Mouse (Mus musculus) c-Kit-positive CD71-positive TER-119-positive erythroid progenitor cells, embryonic 14.5 days (primary cell): ENCODE results near the gene Pgk1.
"Not testable (repeated sequence)": the region's sequence is repeated elsewhere in the genome, so short reads cannot be mapped to it uniquely, and the experiment has no call there.

ENCODE experiments used
- DNase-seq: peaks from one replicate; pipeline ENCODE4 v3.0.0-alpha.2; 2013; ENCODE audit warnings: low spot score

Pgk1 gene

GRCm38 (mm10) chrX:106186713-106187649, at the start of gene Pgk1:
Gene Pgk1 (plus strand): TSS chrX:106187100.
- peak; percentile 85 for DNase-seq

DNA sequence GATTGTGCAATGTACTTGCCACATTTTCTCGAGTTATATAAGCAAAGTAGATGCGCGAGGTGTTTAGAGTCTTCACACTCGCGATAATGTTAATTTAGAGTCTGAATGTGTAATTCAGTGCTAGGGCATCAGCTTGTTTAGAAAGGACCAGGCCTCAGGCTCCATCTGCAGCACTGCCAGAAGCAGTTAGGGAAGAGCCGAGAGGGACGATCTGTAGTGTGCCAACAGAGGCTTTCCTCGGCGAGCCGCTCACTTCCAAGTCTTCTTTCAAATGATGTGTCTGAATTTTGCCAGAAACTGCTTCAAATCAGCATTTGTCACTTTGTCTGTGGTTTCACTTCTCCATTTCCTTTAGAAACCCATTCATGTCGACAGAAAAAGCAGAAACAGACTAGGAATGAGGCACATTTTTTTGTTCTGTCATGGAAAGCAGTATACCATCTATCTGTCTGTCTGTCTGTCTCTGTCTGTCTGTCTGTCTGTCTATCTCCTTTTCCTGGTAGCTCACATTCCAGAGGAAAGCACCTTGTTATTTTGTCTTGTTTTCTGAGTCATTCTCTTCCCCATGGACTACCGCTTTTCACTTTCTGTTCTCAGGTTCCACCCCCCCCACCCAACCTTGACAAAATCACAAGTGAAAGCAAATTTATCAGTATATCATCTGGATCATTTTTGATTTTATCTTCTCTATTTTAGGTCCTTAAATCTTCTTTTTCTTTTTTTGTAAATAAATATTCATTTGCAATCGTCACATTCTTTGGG, 47.4 kb upstream of the Pgk1 start:
- no peak for DNase-seq

DNA sequence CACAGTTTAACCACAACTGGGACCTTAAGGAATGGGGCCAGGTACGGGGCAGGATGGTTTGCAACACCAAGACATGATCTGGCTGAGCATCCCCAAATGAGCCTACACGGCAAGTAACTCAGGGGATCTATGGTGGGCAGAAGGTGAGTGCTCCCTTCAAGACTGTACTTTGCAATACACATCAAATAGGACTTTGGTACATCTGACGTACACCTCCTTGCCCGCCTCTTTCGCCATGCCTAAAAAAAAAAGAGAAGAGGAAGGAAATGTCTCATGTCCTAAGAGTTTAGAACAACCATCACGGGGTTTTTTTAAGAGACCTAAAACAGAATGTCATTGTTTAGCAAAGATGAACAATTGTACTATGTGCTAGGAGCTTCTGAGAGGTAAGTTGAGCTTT, 44.0 kb upstream of the Pgk1 start, which contains the start of gene Tlr13:
Gene Tlr13, plus strand, starts transcription at position 269 of the 400 bp plus-strand sequence.
- no peak for DNase-seq

DNA sequence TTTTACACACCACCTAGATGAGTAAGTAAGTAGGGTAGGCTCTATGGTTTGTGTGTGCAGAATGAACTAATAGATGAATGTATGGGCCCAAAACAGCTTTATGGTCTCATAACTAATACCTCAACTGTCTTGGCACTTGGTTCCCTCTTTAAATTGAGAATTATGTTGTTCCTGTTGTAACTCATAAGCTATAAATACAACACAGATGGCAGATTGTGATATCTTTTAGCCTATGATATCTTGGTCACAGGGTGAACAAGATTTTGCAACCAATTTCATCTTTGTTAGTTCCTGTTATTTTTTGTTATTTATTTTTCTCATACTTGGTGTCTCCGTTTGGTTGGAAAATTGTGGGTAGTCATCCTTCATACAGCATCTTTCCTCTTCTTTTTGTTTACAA, 38.7 kb upstream of the Pgk1 start:
- no peak for DNase-seq

DNA sequence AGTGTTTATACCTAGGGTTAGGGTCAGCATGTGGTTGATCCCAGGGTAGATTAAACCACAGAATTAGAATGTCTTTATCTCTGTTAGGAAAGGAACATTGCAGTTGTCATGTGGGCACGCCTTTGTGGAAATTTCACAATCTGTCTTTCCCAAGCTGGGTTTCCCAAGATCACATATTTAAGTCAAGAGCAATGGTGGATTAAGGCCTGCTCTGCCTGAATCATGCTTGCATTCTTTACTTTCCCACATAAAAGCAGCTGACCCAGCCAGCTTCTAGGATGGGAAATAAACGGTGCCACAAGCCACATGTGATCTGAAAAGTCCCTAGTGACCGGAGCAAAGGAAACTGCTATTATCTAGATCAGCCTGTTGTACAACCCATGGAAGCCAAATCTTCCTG, 37.4 kb upstream of the Pgk1 start:
- DNase-seq, result no peak

DNA sequence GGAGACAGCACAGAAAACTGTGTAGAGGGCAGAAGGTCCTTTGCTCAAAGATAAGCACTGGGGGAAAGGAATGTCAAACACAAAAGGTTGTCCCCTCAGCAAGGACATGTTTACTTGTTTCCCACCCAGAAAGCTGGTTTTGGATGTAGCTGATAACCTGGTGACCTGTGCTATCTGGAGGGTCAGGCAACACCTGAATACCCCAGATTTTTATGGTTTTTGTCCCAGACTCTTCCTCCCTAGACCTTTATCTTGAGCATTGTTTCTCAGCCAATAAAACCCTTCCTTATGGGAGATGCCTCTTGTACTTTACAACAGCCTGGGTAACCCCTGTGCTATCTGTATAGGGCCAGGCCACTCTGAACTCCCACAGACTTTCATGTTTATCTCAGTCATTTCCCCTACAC, 32.7 kb upstream of the Pgk1 start:
- peak; percentile 28 for DNase-seq

- no peak for DNase-seq
Measured at GRCm38 (mm10) chrX:106155892-106156291, 31.0 kb upstream of the Pgk1 start.

DNA sequence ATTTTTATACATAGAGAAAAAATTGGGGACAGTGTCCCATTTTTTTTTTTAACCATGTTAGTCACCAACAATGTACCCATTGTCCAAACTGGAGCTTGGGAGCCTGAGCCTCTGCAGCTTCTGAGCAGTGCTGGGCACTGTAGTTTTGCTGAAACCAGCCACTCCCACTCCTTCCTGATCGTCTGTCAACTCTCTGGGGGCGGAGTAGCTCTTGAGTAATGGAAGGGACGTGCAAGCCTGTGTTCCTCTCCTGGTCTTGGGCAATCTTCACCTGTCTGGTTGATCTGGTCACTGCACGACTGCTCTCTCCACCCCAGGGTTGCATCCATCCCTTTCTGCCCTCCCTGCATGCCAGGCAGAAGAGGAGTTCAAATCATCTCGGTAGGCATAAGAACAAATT, 22.9 kb upstream of the Pgk1 start:
- no peak for DNase-seq

- no peak for DNase-seq
Measured at GRCm38 (mm10) chrX:106164555-106164954, 22.3 kb upstream of the Pgk1 start.

DNA sequence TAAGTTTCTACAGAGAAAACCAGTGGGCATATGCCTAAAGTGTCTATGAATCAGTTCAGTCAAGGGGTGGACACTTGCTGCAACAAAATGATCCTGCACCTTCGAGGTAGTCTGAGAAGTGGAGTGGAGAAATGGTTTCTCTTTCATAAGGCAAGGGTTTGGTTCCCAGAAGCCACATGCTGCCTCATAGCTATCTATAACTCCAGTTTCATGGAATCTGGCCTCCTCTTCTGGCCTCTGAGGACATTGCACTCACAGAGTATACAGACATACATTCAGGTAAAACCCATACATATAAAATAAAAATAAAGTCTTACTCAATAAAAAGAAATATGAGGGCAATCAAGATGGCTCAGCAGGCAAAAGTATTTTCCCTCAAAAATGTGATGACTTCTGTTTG, 21.8 kb upstream of the Pgk1 start:
- DNase-seq, result no peak

DNA sequence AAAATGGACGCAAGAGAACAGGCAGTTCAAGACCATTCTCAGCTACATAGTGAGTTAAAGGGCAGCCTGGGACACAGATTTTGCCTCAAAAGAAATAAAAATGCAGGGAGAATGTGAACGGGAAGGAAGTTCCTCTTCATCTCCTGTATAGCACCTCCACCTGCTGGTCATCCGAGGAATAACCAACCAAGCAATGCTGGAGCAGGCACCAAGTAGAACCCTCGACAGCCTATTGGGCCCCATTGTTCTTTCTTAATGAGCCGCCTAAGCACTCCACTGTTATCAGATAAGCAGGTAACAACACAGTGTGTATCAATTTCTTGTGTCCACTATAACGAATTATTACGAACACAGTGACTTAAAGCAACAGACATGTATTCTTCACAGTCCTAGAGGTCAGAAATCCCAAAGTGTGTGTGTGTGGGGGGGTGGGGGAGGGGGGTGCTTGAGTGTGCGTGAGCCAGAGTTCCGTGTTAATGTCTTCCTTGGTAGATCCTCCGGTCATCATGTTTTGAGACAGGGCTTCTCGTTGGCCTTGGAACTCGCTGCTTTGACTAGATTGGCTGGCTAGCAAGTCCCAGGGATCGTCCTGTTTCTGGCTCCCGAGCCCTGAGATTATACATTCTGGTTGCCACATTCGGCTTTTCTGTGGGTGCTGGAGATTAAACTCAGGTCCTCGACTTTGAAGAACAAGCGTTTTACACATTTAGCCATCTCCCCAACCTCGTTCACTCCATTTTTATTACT, 15.6 kb upstream of the Pgk1 start:
- peak; percentile 65 for DNase-seq

- DNase-seq, result no peak
Measured at GRCm38 (mm10) chrX:106171853-106172154, 15.1 kb upstream of the Pgk1 start.

GRCm38 (mm10) chrX:106176331-106176730, 10.6 kb upstream of the Pgk1 start:
- no peak for DNase-seq

GRCm38 (mm10) chrX:106184279-106184678, 2.6 kb upstream of the Pgk1 start:
- no peak for DNase-seq

GRCm38 (mm10) chrX:106185706-106186105, 1.2 kb upstream of the Pgk1 start:
- DNase-seq, result no peak

- peak; percentile 37 for DNase-seq
Measured at GRCm38 (mm10) chrX:106187737-106188136, 837 bp downstream of the Pgk1 start.

DNA sequence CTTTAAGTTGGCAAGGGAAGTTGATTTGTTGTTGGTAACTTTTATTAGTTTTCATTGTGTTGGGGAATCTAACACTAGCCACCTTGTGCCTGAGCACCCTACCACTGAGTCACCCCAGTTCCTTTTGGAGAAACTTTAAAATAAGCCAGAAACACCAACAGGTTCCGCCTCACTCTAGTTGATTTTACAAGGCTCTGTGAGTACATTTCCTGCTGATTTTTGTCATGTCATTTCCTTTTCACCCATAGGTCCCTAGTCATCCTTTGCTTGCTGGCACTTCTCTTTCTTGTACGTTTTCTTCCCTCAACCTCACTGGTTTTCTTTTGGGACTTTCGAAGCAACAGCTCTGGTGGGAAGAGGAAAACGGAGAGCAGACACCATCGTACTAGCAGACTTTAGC, 2.5 kb downstream of the Pgk1 start:
- DNase-seq, result no peak

GRCm38 (mm10) chrX:106190091-106190490, 3.2 kb downstream of the Pgk1 start:
- no peak for DNase-seq

DNA sequence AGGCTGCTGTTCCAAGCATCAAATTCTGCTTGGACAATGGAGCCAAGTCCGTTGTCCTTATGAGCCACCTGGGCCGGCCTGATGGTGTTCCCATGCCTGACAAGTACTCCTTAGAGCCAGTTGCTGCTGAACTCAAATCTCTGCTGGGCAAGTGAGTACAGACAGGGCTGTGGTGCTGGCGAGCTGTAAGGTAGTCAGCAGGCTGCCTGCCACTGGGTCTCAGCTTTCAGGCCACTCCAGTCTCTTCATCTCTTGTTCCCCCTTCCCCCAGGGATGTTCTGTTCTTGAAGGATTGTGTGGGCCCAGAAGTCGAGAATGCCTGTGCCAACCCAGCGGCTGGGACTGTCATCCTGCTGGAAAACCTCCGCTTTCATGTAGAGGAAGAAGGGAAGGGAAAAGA, 7.5 kb downstream of the Pgk1 start:
- DNase-seq, result not testable (repeated sequence)

- DNase-seq, result peak; percentile 17
Measured at GRCm38 (mm10) chrX:106197308-106197707, 10.4 kb downstream of the Pgk1 start.

GRCm38 (mm10) chrX:106198904-106199303, 12.0 kb downstream of the Pgk1 start:
- no peak for DNase-seq

- DNase-seq, result no peak
Measured at GRCm38 (mm10) chrX:106209100-106209499, 22.2 kb downstream of the Pgk1 start.
